Comparison of ENCODE assay signal across 24 mouse cellular contexts in the genomic region with DNA sequence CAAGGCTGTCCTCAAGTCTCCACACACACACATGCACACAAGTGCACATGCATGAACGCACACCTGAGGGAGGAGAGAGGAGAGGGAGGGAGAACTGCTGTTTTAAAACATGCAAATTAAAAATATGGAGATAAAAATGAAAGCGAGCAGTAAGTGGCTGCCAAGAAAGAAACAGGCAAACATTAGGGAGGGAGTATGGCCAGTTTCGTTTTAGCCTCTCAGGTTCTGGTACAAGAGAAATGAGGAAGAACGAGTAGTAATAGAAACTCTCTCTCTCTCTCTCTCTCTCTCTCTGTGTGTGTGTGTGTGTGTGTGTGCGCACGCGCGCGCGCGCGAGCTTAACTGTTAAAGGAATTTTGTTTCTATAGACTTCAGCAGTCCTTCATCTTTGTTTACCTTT. TPM values are rescaled to one million over a fixed set of nuclear protein-coding genes. Genes with fewer than 3 reads are reported as not detected.
DNase-seq lines count a peak whose midpoint lies in the region; ATAC-seq and TF ChIP-seq lines count a peak whose summit lies in the region.
"Had no signal": no experiment of that assay in that cellular context is flagged by ENCODE, and none has a peak within 500 bp of the region (broad histone marks: within the 10 kb centered on the region; RNA-seq: fewer than 3 reads in every experiment).

No protein-coding gene starts in this region.

- H3K4me1 ChIP-seq in spleen, adult 2 months (ENCODE audit: control insufficient read depth, insufficient read depth, insufficient read length) = peaks cover 2% of the 10 kb centered on the region; the same call in 1 of the 2 replicates
- H3K4me1 ChIP-seq in hindbrain, embryonic 10.5 days (replicated peaks) = no peaks in the 10 kb centered on the region
- H3K4me1 ChIP-seq: embryonic facial prominence, embryonic 12.5 days; forebrain, embryonic 15.5 days; heart, embryonic 15.5 days; hindbrain, embryonic 15.5 days had no signal

- no peak overlapping the region for H3K4me3 ChIP-seq in spleen, adult 2 months (ENCODE audit: extremely low read depth, insufficient read depth, insufficient read length)
- H3K4me3 ChIP-seq in hindbrain, embryonic 10.5 days = no peak overlapping the region
- H3K4me3 ChIP-seq: embryonic facial prominence, embryonic 12.5 days; forebrain, embryonic 15.5 days; heart, adult 2 months; heart, embryonic 15.5 days; hindbrain, embryonic 15.5 days had no signal

- TF ChIP-seq CTCF in spleen, adult 2 months (IDR thresholded peaks at IDR 0.05; ENCODE audit: extremely low read depth, insufficient read depth, insufficient read length, insufficient replicate concordance) = no peak

- H3K27ac ChIP-seq in spleen, adult 2 months (ENCODE audit: insufficient read depth, low read length) = 0 out of 2 replicates have a peak overlapping the region, but pooled peaks have one; percentile 28
- no peak overlapping the region for H3K27ac ChIP-seq in hindbrain, embryonic 10.5 days
- H3K27ac ChIP-seq: embryonic facial prominence, embryonic 12.5 days; forebrain, embryonic 15.5 days; heart, adult 2 months; heart, embryonic 15.5 days; hindbrain, embryonic 15.5 days had no signal

- H3K36me3 ChIP-seq in spleen, adult 2 months (ENCODE audit: control insufficient read depth, insufficient read depth, low read length) = no peaks in the 10 kb centered on the region
- H3K36me3 ChIP-seq in hindbrain, embryonic 10.5 days = no peaks in the 10 kb centered on the region
- H3K36me3 ChIP-seq: embryonic facial prominence, embryonic 12.5 days; forebrain, embryonic 15.5 days; G1E; heart, embryonic 15.5 days; hindbrain, embryonic 15.5 days had no signal

- DNase-seq in spleen, adult 2 months (ENCODE audit: low read depth in 1 of 2, low spot score in 2 of 2) = peak in 1 of 2 experiments; percentile 4
- no peak for DNase-seq in spleen, postnatal 10 days (ENCODE audit: low spot score in 2 of 2)
- no peak for DNase-seq in adrenal gland, postnatal 25 days
- DNase-seq in hindbrain, embryonic 10.5 days (ENCODE audit: low spot score) = no peak
- no peak for DNase-seq in heart, adult 11 months
- DNase-seq: cerebellum, adult 18-20 months; cerebellum, adult 9-11 months; gastrocnemius, postnatal 36 days; heart, adult 2 months; heart, postnatal 14 days; kidney, adult 2 months had no signal

- 45% methylated on average over 12 of the region's 12 CpGs for WGBS in spleen, adult 2 months
- 96% methylated on average over 12 of the region's 12 CpGs for WGBS in hindbrain, embryonic 10.5 days

- TF ChIP-seq POLR2A in spleen, adult 2 months (IDR thresholded peaks at IDR 0.05; ENCODE audit: low read depth, low read length) = no peak

- ATAC-seq in common myeloid progenitor, adult 5-6 weeks (replicated peaks; ENCODE audit: low read depth, poor library complexity, severe bottlenecking) = peak; percentile 59
- ATAC-seq in megakaryocyte progenitor cell, adult 5-6 weeks (replicated peaks; ENCODE audit: poor library complexity) = peak; percentile 59
- ATAC-seq: activated CD4-positive, CD25-positive, alpha-beta regulatory T cell, adult 4 months; forebrain, embryonic 15.5 days; intestine, embryonic 16.5 days; Patski had no signal

- no peaks in the 10 kb centered on the region for H3K27me3 ChIP-seq in spleen, adult 2 months (ENCODE audit: control insufficient read depth, insufficient read depth, low read length)
- peaks cover 3% of the 10 kb centered on the region; the same call in 1 of the 2 replicates for H3K27me3 ChIP-seq in hindbrain, embryonic 10.5 days (ENCODE audit: insufficient read depth, poor library complexity, severe bottlenecking)
- H3K27me3 ChIP-seq: embryonic facial prominence, embryonic 12.5 days; forebrain, embryonic 15.5 days; heart, embryonic 15.5 days; hindbrain, embryonic 15.5 days; Patski had no signal

- no peaks in the 10 kb centered on the region for H3K9me3 ChIP-seq in hindbrain, embryonic 10.5 days
- H3K9me3 ChIP-seq: embryonic facial prominence, embryonic 12.5 days; forebrain, embryonic 15.5 days; G1E; heart, embryonic 15.5 days; hindbrain, embryonic 15.5 days had no signal

RNA-seq across cellular contexts. Expression of gene Sctr, which starts 12.7 kb away (rescaled TPM):
- polyA plus RNA-seq in spleen, adult 2 months (2012; rRNA removed) = 0.08 TPM in 1 of 2 replicates, not detected in the other
- total RNA-seq in common myeloid progenitor, adult 5-6 weeks (2017) = not detected in 2 replicates
- total RNA-seq in megakaryocyte progenitor cell, adult 5-6 weeks (2015) = not detected in 2 replicates
- not detected in 2 replicates for total RNA-seq in megakaryocyte progenitor cell, adult 5-6 weeks (2017)
- 7.4 and 8.0 TPM in 2 replicates for total RNA-seq in adrenal gland, postnatal 25 days (2021)
- 0.30 and 0.61 TPM in 2 replicates for polyA plus RNA-seq in hindbrain, embryonic 10.5 days (2016; fragmentation: Nextera tagmentation; extraction: Ambion mirVana)
- total RNA-seq: G1E had no signal
- polyA plus RNA-seq: G1E; heart, embryonic 11.5 days; heart, embryonic 15.5 days had no signal

RNA-seq across cellular contexts. Expression of gene Cfap221, which starts 22.4 kb away (rescaled TPM):
- polyA plus RNA-seq in spleen, adult 2 months (2012; rRNA removed) = not detected in 2 replicates
- total RNA-seq in common myeloid progenitor, adult 5-6 weeks (2017) = not detected in 2 replicates
- total RNA-seq in megakaryocyte progenitor cell, adult 5-6 weeks (2015) = not detected in 2 replicates
- total RNA-seq in megakaryocyte progenitor cell, adult 5-6 weeks (2017) = not detected in 2 replicates
- total RNA-seq in adrenal gland, postnatal 25 days (2021) = 0.24 TPM in 1 of 2 replicates, not detected in the other
- 0.37 and 0.52 TPM in 2 replicates for polyA plus RNA-seq in hindbrain, embryonic 10.5 days (2016; fragmentation: Nextera tagmentation; extraction: Ambion mirVana)
- total RNA-seq: adrenal gland, adult 18-20 months; G1E; gastrocnemius, adult 8-10 months; gastrocnemius, postnatal 36 days; heart, adult 2 months; heart, postnatal 14 days had no signal
- polyA plus RNA-seq: activated CD4-positive, CD25-positive, alpha-beta regulatory T cell, adult 4 months; G1E; intestine, embryonic 16.5 days; kidney, adult 2 months had no signal

RNA-seq across cellular contexts. Expression of gene Tmem37, which starts 54.4 kb away (rescaled TPM):
- polyA plus RNA-seq in spleen, adult 2 months (2012; rRNA removed) = 17.3 and 20.8 TPM in 2 replicates
- total RNA-seq in common myeloid progenitor, adult 5-6 weeks (2017) = 0.78 and 0.87 TPM in 2 replicates
- total RNA-seq in megakaryocyte progenitor cell, adult 5-6 weeks (2015) = 0.12 TPM in 1 of 2 replicates, not detected in the other
- 0.46 TPM in 1 of 2 replicates, not detected in the other for total RNA-seq in megakaryocyte progenitor cell, adult 5-6 weeks (2017)
- 9.2 and 10.3 TPM in 2 replicates for total RNA-seq in adrenal gland, postnatal 25 days (2021)
- polyA plus RNA-seq in hindbrain, embryonic 10.5 days (2016; fragmentation: Nextera tagmentation; extraction: Ambion mirVana) = 10.0 and 10.4 TPM in 2 replicates
- polyA plus RNA-seq: G1E had no signal
